Mouse (Mus musculus) small intestine, adult 2 months (tissue): ENCODE results near the gene Pard6b.

Source experiments
- CTCF ChIP-seq: fragments of 200-500 bp; IDR thresholded peaks from 2 replicates; pipeline ENCODE4 v1.5.1; 2012; ENCODE audit warnings: low read depth, mild to moderate bottlenecking, control low read depth, inconsistent platforms, low read length, moderate library complexity, mixed read lengths; ENCODE audit not compliant: insufficient replicate concordance, insufficient read length; ENCODE audit errors: extremely low read depth
- POLR2A ChIP-seq: fragments of 200-500 bp; IDR thresholded peaks from 2 replicates; pipeline ENCODE4 v1.6.1; 2012; ENCODE audit warnings: low read depth, mild to moderate bottlenecking, control low read depth, inconsistent platforms, low read length, moderate library complexity

- no peak for TF ChIP-seq POLR2A
- no peak for TF ChIP-seq CTCF
Observed at GRCm38 (mm10) chr2:168145437-168145836, 64.6 kb downstream of the Pard6b start.
